Mouse (Mus musculus) left cerebral cortex, postnatal 25 days (tissue): ENCODE results near the gene Mmp12. TPM values are rescaled to one million over a fixed set of nuclear protein-coding genes. Genes with fewer than 3 reads are reported as not detected.
"Not testable (repeated sequence)": the region's sequence is repeated elsewhere in the genome, so short reads cannot be mapped to it uniquely, and the experiment has no call there.

Experiments
- DNase-seq, 2 experiments: peaks; one replicate each; pipeline ENCODE4 v3.0.0; 2022; ENCODE audit warnings: low spot score in 2 of 2, mixed read lengths in 1 of 2
- intact Hi-C: fragments of 180-260 bp; cut with DNase I; formaldehyde crosslinking; loops from one replicate; pipeline ENCODE4 v1.15.1; 2025
- total RNA-seq, 2 experiments: library from RNA; stranded (reverse); gene quantifications; 2 replicates each; pipeline ENCODE4 v1.2.3; 2021

Gene Mmp12
- not detected for total RNA-seq

DNA sequence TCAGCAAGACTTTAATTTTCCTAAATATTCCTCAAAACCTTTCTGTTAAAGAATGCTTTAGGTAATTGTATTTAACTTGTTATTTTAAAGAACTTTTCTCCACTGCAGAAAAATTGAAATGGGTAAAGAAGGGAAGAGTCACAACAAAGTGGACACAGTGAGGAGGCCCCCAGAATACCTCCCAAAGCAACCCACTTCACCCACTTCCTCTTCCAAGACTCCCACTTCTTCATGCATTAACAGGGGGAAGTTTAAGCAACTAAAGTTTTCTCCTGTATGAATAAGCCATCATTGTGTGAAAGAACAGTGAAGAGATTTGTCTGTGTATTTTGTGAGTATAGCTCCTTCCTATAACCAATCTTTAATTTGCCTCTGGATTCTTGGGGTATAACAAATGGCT, at the start of gene Mmp12:
TSS of gene Mmp12 (plus strand) at position 275 of the 400 bp plus-strand sequence.
- intact Hi-C loops = no loop called here
- no peak for DNase-seq

DNA sequence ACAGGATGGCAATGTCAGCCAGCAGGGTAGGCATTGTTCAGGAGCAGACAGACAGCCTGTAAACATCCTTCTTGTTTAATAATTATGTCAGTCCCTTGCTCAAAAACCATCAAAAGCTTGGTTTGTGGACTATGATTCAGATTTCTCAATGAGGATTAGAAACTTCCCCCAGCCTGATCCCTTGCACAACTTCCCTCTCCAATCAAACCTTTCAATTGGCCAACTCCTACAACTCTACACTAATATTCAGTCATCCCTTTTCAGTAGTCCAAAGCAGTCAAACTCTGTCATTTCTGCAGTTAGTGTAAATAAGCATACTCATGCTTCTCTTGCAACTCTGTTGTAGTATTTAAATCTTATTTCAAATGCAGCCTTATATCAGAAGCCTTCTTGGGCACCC, 12.3 kb upstream of the Mmp12 start:
- intact Hi-C loops = no loop called here
- DNase-seq = no peak

DNA sequence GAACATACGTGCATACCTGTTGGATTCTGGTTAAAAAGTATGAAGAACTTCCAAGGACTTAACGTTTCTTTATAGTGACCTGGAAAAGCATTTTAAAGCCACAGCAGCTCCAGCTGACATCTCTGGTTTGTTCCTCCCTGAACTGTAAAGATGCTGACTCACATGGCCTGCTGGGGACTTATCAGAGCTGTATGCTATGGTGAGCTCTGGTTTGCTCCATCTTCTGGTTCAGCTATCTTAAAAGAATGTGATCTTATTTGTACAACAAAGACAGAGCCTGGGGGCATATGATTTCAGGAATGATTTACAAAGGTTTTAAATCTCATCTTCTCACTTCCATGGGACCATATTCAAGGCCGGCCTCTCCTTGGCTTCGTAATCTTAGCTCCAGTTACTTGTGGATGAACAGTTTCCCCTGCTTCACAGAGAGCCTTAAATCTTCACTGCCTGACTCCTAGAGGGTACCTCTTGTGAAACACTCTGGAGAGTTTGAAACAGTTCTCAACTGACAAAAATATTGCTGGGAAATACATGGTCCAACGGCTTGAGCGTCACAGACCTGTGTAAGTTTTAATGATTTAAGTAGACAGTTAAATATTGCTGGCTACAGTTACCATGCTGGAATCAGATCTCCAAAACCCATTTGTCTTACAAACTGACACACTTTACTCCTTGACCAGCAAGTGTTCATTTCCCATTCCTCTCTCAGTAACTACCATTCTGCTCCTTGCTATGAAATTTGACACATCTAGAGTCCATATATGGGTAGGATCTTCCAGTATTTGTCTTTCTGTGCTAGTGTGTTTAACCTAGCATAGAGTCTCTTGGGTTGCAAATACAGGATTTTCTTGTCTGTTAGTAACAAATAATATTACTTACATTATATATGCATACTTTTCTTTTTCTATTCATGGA, 8.2 kb upstream of the Mmp12 start:
- DNase-seq = no peak
- intact Hi-C loops = no loop called here

DNA sequence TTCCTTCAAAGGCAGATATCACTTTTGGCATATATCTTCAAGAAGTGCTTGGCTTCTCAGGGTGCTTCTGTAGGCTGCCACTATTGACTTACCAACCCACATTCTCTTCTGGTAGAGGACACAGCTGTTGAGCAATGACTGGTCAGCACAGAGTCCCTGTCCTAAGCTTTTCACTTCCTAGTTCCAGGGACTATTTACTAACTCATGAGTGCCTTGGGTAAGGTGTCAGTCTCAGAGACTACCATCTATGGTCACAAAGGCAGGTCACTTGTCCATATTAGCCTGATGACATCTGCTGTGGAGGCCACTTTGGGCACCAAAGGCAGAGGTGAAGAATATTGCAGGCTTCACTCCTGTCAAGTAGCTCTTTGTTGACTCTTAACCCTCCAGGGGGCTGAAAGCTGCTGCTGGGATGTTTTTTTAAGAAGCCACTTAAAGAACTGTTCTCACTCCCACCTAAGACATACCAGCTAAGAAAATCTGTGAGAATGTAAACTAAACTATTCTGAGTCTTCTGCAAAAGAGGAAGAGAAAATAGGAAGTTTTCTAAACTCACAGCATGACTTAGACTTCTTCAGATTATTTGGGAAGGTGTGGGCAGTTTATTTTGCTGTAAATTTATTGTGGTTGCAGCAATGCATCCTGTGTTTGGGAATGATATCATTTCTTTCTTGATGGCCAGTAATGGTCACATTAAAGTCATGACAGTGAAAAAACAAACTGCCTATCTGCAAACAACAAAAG, 7.3 kb upstream of the Mmp12 start:
- DNase-seq = peak in 1 of 2 experiments; percentile 29
- intact Hi-C loops = no loop called here

DNA sequence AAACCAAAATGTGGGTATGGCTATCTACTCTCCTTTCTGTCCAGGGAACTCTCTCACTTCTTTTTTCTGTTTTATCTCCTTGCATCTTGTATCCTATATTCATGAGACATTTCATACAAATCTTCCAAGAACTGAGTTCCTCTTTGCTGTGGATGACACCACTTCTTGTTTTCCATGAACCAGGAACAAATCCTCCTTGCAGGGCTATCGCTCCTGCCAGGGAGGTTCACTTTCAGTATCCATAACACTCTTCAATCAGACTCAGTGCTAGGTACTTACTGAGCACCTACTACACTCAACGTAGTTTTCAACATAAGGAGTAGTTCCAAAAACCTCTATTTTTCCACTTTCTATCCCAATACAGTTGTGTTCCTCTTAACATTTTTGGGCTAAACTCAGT, 1.3 kb downstream of the Mmp12 start:
- intact Hi-C loops = no loop called here

DNA sequence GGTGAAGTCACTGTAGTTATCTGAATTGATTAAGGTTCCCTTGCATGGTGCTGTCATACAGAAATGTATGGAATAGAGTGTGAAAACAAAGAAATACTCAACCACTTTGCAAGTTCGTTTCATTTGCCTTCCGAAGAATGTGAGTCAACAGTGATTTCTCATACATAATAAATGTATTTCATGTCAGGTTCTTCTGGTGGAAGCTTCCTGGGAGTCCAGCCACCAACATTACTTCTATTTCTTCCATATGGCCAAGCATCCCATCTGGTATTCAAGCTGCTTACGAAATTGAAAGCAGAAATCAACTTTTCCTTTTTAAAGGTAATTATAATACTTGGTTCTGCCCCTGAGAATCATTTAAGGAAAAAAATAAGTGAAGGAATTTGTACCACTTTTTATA, 10.4 kb downstream of the Mmp12 start:
- intact Hi-C loops = no loop called here
- DNase-seq = peak in 1 of 2 experiments; percentile 54

More for the DNA sequence above, 1.3 kb downstream of the Mmp12 start:
- DNase-seq = no peak

DNA sequence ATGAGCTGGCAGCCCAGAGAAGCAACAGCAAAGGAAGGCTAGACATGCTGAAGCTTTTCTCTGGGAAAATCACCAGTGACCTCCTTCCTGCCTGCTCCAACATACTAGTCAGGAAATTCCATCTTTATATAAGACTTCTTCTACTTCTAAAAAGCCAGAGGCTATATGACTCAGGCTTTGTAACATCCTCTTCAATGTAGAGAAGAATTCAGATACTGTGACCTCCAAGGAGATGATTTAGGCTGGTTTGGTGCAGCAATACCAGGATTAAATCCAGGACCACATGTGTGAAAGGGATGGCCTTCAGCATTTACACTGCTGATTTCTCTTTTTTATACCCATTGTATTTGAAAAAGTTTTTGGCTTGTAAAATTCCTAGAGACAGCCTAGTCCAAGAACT, 43.8 kb downstream of the Mmp12 start, which contains the start of gene Mmp1b:
TSS of gene Mmp1b (minus strand) at position 101 of the 400 bp plus-strand sequence.
- DNase-seq = no peak
- intact Hi-C loops = no loop called here

DNA sequence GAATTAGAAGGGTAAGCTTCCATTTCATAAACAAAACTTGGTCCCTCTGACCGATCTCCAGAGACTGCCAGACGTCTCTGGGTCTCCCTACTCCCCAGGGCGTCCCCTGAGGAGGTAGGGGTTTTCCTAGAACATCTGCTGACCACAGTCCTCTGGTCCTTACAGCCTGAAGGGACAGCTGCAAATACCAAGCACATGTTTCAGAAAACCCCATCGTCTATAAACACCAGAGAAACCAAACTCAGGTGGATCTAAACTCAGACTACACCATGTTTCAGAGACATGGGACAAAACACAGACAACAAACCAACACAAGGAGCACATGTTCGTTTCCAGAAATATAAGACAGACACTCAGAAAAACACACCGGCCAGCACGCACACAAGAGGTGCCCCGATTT, 52.4 kb downstream of the Mmp12 start:
- intact Hi-C loops, DNase-seq: not testable (repeated sequence)

Other genes with a start within 250 kb of the Mmp12 start
- gene Dync2h1, start 159.9 kb upstream of the Mmp12 start, total RNA-seq = 10 to 100 TPM; 29.2 to 32.1 TPM
- gene Dcun1d5, start 159.9 kb upstream of the Mmp12 start, total RNA-seq = 10 to 100 TPM; 81.5 to 82.1 TPM
- gene Mmp13, start 71.9 kb upstream of the Mmp12 start, total RNA-seq = not detected
- not detected for gene Mmp1b, start 43.7 kb downstream of the Mmp12 start, total RNA-seq
- gene Mmp3, start 101.4 kb downstream of the Mmp12 start, total RNA-seq = not detected
- gene Mmp10, start 158.0 kb downstream of the Mmp12 start, total RNA-seq = not detected
- not detected for gene Mmp8, start 214.1 kb downstream of the Mmp12 start, total RNA-seq
- gene Mmp27, start 227.0 kb downstream of the Mmp12 start, total RNA-seq = not detected